Mouse (Mus musculus): ENCODE data around the gene Snrnp70. TPM values are rescaled to one million over a fixed set of nuclear protein-coding genes. Genes with fewer than 3 reads are reported as not detected.

Gene Snrnp70
- polyA plus RNA-seq, 1 experiment from 2014 or later = 323 TPM

GRCm38 (mm10) chr7:45331502-45331901, 64.0 kb downstream of the Snrnp70 start:
- H3K4me3 ChIP-seq = no peak overlapping the region
- 78% methylated on average over 6 of the region's 6 CpGs for WGBS
- H3K9ac ChIP-seq = no peak overlapping the region
- no peak for ATAC-seq (ENCODE audit: insufficient number of reproducible peaks, insufficient read depth, low FRiP score, low TSS enrichment)
- H3K27ac ChIP-seq = no peak overlapping the region
- H3K36me3 ChIP-seq = peaks cover 1% of the 10 kb centered on the region; the same call in 1 of the 2 replicates
- no peak overlapping the region for H3K4me2 ChIP-seq (replicated peaks)
- no peaks in the 10 kb centered on the region for H3K9me3 ChIP-seq
- peaks cover 21% of the 10 kb centered on the region for H3K4me1 ChIP-seq
- no peaks in the 10 kb centered on the region for H3K27me3 ChIP-seq

DNA sequence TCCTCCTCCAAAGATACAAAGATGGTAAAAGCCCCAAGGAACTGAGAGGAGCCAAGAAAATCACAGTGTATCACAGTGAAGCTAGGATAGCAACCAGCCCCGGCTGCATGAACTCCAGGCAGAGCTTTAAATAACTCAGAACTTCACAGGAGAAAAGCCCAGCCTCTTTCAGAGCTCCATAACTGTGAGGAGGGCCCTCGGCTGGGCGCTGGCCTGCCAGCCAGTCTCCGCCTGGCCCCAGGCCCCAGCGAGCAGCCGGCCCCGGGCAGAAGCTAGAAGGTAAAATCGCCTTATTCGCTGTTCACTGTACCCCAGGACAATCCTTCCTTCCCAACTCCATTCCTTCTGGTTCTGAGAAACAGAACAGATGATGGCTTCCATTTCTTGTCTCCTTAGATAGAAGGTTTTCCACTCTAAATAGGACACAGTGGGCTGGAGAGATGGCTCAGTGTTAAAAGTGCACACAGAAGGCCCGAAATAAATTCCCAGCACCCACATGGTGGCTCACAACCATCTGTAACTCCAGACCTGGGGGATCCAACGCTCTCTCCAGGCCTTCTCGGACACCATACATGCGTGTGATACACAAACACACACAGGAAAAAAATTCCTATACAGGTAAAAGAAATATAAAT, 66.6 kb downstream of the Snrnp70 start:
- H3K27ac ChIP-seq = no peak overlapping the region

More for the DNA sequence above, 66.6 kb downstream of the Snrnp70 start:
- Histone ChIP-seq H3K4me2 (replicated peaks) (no peak overlapping the region), H3K9ac (no peak overlapping the region), H3K4me3 (no peak overlapping the region), H3K27me3 (no peaks in the 10 kb centered on the region), H3K4me1 (peaks cover 7% of the 10 kb centered on the region), H3K9me3 (no peaks in the 10 kb centered on the region), H3K36me3 (peaks cover 16% of the 10 kb centered on the region)
- WGBS = 83% methylated on average over 13 of the region's 13 CpGs
- no peak for ATAC-seq (ENCODE audit: insufficient number of reproducible peaks, insufficient read depth, low FRiP score, low TSS enrichment)

Other genes starting within 250 kb of the Snrnp70 start
- 90.4 and 93.0 TPM in 2 replicates for gene Pih1d1, start 241.4 kb downstream of the Snrnp70 start, polyA plus RNA-seq (2016; fragmentation: Nextera tagmentation; extraction: Ambion mirVana)
- 43.8 and 45.2 TPM in 2 replicates for gene Aldh16a1, start 241.2 kb downstream of the Snrnp70 start, polyA plus RNA-seq (2016; fragmentation: Nextera tagmentation; extraction: Ambion mirVana)
- gene Slc17a7, start 231.8 kb downstream of the Snrnp70 start, polyA plus RNA-seq (2016; fragmentation: Nextera tagmentation; extraction: Ambion mirVana) = 0.73 and 0.79 TPM in 2 replicates
- gene Gfy, start 216.2 kb downstream of the Snrnp70 start, polyA plus RNA-seq (2016; fragmentation: Nextera tagmentation; extraction: Ambion mirVana) = 0.39 and 0.56 TPM in 2 replicates
- gene Pth2, start 214.7 kb downstream of the Snrnp70 start, polyA plus RNA-seq (2016; fragmentation: Nextera tagmentation; extraction: Ambion mirVana) = not detected in 2 replicates
- 0.94 and 1.7 TPM in 2 replicates for gene Ccdc155, start 190.8 kb downstream of the Snrnp70 start, polyA plus RNA-seq (2016; fragmentation: Nextera tagmentation; extraction: Ambion mirVana)
- 1.4 and 2.3 TPM in 2 replicates for gene Dkkl1, start 183.6 kb downstream of the Snrnp70 start, polyA plus RNA-seq (2016; fragmentation: Nextera tagmentation; extraction: Ambion mirVana)
- 277 and 295 TPM in 2 replicates for gene Tead2, start 180.0 kb downstream of the Snrnp70 start, polyA plus RNA-seq (2016; fragmentation: Nextera tagmentation; extraction: Ambion mirVana)
- 2.3 TPM in 2 replicates for gene Cd37, start 156.6 kb downstream of the Snrnp70 start, polyA plus RNA-seq (2016; fragmentation: Nextera tagmentation; extraction: Ambion mirVana)
- gene Slc6a16, start 154.7 kb downstream of the Snrnp70 start, polyA plus RNA-seq (2016; fragmentation: Nextera tagmentation; extraction: Ambion mirVana) = 0.22 TPM in 1 of 2 replicates, not detected in the other
- gene Slc6a21, start 118.2 kb downstream of the Snrnp70 start, polyA plus RNA-seq (2016; fragmentation: Nextera tagmentation; extraction: Ambion mirVana) = not detected in 2 replicates
- gene Trpm4, start 62.0 kb downstream of the Snrnp70 start, polyA plus RNA-seq (2016; fragmentation: Nextera tagmentation; extraction: Ambion mirVana) = 16.1 and 18.5 TPM in 2 replicates
- 0.81 and 1.5 TPM in 2 replicates for gene Hrc, start 60.5 kb downstream of the Snrnp70 start, polyA plus RNA-seq (2016; fragmentation: Nextera tagmentation; extraction: Ambion mirVana)
- 8.8 and 9.2 TPM in 2 replicates for gene Ppfia3, start 28.7 kb downstream of the Snrnp70 start, polyA plus RNA-seq (2016; fragmentation: Nextera tagmentation; extraction: Ambion mirVana)
- gene Lin7b, start 25.2 kb downstream of the Snrnp70 start, polyA plus RNA-seq (2016; fragmentation: Nextera tagmentation; extraction: Ambion mirVana) = 1.2 and 1.9 TPM in 2 replicates
- 0.10 TPM in 1 of 2 replicates, not detected in the other for gene Kcna7, start 9.9 kb upstream of the Snrnp70 start, polyA plus RNA-seq (2016; fragmentation: Nextera tagmentation; extraction: Ambion mirVana)
- gene Ntf5, start 18.0 kb upstream of the Snrnp70 start, polyA plus RNA-seq (2016; fragmentation: Nextera tagmentation; extraction: Ambion mirVana) = 5.2 and 5.6 TPM in 2 replicates
- 0.33 and 0.71 TPM in 2 replicates for gene Lhb, start 25.1 kb upstream of the Snrnp70 start, polyA plus RNA-seq (2016; fragmentation: Nextera tagmentation; extraction: Ambion mirVana)
- 43.2 and 45.4 TPM in 2 replicates for gene Gys1, start 39.1 kb upstream of the Snrnp70 start, polyA plus RNA-seq (2016; fragmentation: Nextera tagmentation; extraction: Ambion mirVana)
- 149 and 151 TPM in 2 replicates for gene Ruvbl2, start 42.4 kb upstream of the Snrnp70 start, polyA plus RNA-seq (2016; fragmentation: Nextera tagmentation; extraction: Ambion mirVana)
- 5,211 and 5,392 TPM in 2 replicates for gene Ftl1, start 64.1 kb upstream of the Snrnp70 start, polyA plus RNA-seq (2016; fragmentation: Nextera tagmentation; extraction: Ambion mirVana)
- gene Bax, start 71.2 kb upstream of the Snrnp70 start, polyA plus RNA-seq (2016; fragmentation: Nextera tagmentation; extraction: Ambion mirVana) = 220 and 224 TPM in 2 replicates
- 0.92 and 1.2 TPM in 2 replicates for gene Tulp2, start 86.1 kb upstream of the Snrnp70 start, polyA plus RNA-seq (2016; fragmentation: Nextera tagmentation; extraction: Ambion mirVana)
- gene Gm45808, start 91.1 kb upstream of the Snrnp70 start, polyA plus RNA-seq (2016; fragmentation: Nextera tagmentation; extraction: Ambion mirVana) = not detected in 2 replicates
- gene Dhdh, start 93.1 kb upstream of the Snrnp70 start, polyA plus RNA-seq (2016; fragmentation: Nextera tagmentation; extraction: Ambion mirVana) = 3.0 and 3.7 TPM in 2 replicates
- 161 and 172 TPM in 2 replicates for gene Nucb1, start 114.7 kb upstream of the Snrnp70 start, polyA plus RNA-seq (2016; fragmentation: Nextera tagmentation; extraction: Ambion mirVana)
- 24.1 and 25.6 TPM in 2 replicates for gene Ppp1r15a, start 130.5 kb upstream of the Snrnp70 start, polyA plus RNA-seq (2016; fragmentation: Nextera tagmentation; extraction: Ambion mirVana)
- 3.0 and 3.2 TPM in 2 replicates for gene Plekha4, start 130.6 kb upstream of the Snrnp70 start, polyA plus RNA-seq (2016; fragmentation: Nextera tagmentation; extraction: Ambion mirVana)
- 0.56 and 1.5 TPM in 2 replicates for gene Hsd17b14, start 159.2 kb upstream of the Snrnp70 start, polyA plus RNA-seq (2016; fragmentation: Nextera tagmentation; extraction: Ambion mirVana)
- gene Bcat2, start 174.4 kb upstream of the Snrnp70 start, polyA plus RNA-seq (2016; fragmentation: Nextera tagmentation; extraction: Ambion mirVana) = 49.9 and 59.3 TPM in 2 replicates
- 0.17 TPM in 1 of 2 replicates, not detected in the other for gene Fgf21, start 219.7 kb upstream of the Snrnp70 start, polyA plus RNA-seq (2016; fragmentation: Nextera tagmentation; extraction: Ambion mirVana)
- gene Fut1, start 221.5 kb upstream of the Snrnp70 start, polyA plus RNA-seq (2016; fragmentation: Nextera tagmentation; extraction: Ambion mirVana) = 0.56 and 0.61 TPM in 2 replicates
- 0.10 and 0.23 TPM in 2 replicates for gene Izumo1, start 226.1 kb upstream of the Snrnp70 start, polyA plus RNA-seq (2016; fragmentation: Nextera tagmentation; extraction: Ambion mirVana)
- 16.4 and 16.8 TPM in 2 replicates for gene Rasip1, start 231.7 kb upstream of the Snrnp70 start, polyA plus RNA-seq (2016; fragmentation: Nextera tagmentation; extraction: Ambion mirVana)
- gene Mamstr, start 244.2 kb upstream of the Snrnp70 start, polyA plus RNA-seq (2016; fragmentation: Nextera tagmentation; extraction: Ambion mirVana) = 4.0 and 5.4 TPM in 2 replicates